Mouse (Mus musculus): ENCODE results near the gene Robo2.

- TF ChIP-seq GATA1 (IDR thresholded peaks at IDR 0.05; ENCODE audit: borderline replicate concordance, low read length) (no peak), FLI1 (IDR thresholded peaks at IDR 0.05; ENCODE audit: low read length) (no peak)
These were observed 1.5 kb downstream of the Robo2 start for GRCm38 (mm10) chr16:74410125-74410524.

Data from megakaryocyte, embryonic 14.5 days (primary cell).